Mouse (Mus musculus): ENCODE measurements around the gene Chst11.

DNA sequence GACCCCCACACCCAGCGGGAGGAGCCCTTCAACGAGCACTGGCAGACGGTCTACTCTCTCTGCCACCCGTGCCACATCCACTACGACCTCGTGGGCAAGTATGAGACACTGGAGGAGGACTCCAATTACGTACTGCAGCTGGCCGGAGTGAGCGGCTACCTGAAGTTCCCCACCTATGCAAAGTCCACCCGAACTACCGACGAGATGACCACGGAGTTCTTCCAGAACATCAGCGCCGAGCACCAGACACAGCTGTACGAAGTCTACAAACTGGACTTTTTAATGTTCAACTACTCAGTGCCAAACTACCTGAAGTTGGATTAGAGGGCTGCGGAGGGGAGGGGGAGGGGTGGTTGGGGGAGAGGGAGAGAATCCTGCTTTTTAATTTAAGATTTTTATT lies 206.2 kb downstream of the Chst11 start:
- TF ChIP-seq CTCF (IDR thresholded peaks at IDR 0.05; ENCODE audit: low read depth, low read length) (no peak), POLR2A (IDR thresholded peaks at IDR 0.05; ENCODE audit: extremely low read depth, insufficient read depth, low read length) (no peak)

All from liver, adult 2 months (tissue).